Mouse (Mus musculus): Measurements from ENCODE around the gene Slc1a3. TPM values are rescaled to one million over a fixed set of nuclear protein-coding genes. Genes with fewer than 3 reads are reported as not detected.
"Not testable (repeated sequence)": the region's sequence is repeated elsewhere in the genome, so short reads cannot be mapped to it uniquely, and the experiment has no call there.

The Slc1a3 gene
- total RNA-seq, 2 experiments from 2014 or later = 440 to 480 TPM

DNA sequence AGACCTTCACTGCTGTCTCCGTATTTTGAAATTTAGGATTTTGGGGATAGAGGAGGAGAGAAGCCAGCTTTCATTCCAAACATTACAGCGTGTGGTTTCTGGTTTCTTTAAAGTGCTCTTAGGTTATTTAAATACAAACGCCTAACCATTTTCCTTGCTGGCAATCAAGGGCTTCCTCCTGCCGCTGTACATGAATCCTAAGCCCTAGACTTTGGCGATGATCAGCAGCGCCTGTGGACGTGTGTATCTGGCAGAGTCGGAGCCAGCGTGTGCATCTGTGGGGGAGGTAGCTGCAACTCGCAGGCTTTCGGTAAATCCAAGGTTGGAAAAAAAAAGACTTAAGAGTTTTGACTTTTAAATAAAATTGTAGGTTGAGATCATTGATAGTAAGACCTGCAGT lies 986 bp downstream of the Slc1a3 start:
- no peak for DNase-seq (ENCODE audit: low spot score in 2 of 2)

DNA sequence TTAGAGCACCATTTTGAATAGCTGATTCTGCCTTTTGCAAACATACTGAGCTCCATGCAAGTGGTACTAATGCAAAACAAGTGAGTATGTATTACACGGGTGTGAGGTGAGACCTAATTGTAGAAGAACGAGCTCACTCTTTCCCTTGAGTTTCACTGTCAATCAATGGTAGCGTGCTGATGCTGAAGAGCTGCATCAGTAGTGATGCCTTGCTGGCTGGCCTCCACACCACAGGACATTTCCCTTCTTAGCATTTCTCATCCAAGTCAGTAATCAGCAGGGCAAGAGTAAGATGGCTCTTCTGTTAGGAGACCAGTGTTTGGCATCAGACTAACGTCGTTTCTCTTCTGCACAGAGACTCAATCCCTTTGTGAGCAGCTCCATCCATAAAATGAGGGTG lies 4.0 kb downstream of the Slc1a3 start:
- no peak for DNase-seq (ENCODE audit: low spot score in 2 of 2)

- DNase-seq (ENCODE audit: low spot score in 2 of 2) = peak in 1 of 2 experiments; percentile 85
Measured at GRCm38 (mm10) chr15:8706178-8706577, 4.4 kb downstream of the Slc1a3 start.

- DNase-seq (ENCODE audit: low spot score in 2 of 2) = not testable (repeated sequence)
Measured at GRCm38 (mm10) chr15:8705560-8705959, 5.0 kb downstream of the Slc1a3 start.

DNA sequence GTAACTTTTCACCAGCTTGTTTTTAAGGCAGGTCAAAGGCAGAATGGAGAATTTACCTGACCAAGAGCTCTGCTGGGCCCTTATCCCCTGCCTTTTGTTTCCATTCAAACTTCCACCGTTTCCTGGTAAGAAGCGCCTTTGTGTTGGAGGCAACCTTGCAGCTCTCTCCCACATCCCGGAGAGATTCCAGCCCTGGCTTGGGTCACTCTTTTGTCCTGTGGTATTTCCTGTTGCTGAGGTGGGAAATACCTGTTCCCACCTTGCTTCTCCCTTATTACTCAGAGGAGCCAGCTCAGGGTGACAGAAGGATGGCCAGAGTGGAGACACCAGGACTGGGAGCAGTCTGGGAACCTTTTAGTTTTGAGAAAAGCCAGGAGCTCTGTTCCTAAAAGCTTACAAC lies 12.6 kb downstream of the Slc1a3 start:
- DNase-seq (ENCODE audit: low spot score in 2 of 2) = no peak

DNA sequence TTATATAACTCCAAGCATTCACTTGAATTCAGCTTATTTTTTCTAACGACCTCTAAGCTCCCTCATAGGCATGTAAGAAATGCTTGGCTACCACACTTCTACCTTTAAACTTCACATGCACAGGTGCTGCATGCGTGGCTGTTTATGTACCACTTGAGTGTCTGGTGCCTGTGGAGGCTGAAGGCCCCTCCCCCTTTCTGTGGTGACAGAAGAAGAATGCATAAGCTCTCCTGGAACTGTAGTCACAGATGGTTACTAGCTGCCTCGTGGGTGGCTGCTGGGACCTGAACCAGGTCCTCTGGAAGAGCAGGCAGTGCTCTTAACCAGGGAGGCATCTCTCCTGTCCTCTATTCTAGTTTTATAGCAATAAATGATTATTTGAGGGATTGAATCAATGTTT lies 13.1 kb downstream of the Slc1a3 start:
- no peak for DNase-seq (ENCODE audit: low spot score in 2 of 2)

DNA sequence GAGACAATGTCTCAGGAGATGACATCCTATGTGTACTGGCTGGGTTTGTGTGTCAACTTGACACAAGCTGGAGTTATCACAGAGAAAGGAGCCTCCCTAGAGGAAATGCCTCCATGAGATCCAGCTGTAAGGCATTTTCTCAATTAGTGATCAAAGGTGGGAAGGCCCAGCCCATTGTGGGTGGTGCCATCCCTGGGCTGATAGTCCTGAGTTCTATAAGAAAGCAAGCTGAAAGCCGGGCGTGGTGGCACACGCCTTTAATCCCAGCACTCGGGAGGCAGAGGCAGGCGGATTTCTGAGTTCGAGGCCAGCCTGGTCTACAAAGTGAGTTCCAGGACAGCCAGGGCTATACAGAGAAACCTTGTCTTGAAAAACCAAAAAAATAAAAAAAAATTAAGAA lies 20.4 kb downstream of the Slc1a3 start:
- DNase-seq (ENCODE audit: low spot score in 2 of 2) = not testable (repeated sequence)

DNA sequence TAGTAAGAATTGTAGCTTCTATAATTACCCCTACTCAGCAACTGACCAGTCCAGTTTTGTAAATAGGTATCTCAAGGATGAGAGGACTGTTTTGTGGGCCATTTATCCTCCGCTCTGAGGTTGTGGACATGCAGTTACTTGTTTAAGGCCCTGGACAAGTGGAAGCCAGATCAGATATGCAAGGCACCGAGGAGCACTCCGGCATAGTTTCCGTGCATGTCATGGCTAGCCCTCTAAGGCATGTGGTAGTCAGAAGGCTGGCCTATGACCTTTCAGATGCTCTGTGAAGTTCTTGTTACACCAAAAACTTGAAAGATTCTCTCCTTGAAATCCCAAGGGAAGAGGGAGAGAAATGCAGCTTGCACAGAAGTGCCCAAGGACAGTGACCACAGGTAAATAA lies 23.7 kb downstream of the Slc1a3 start:
- no peak for DNase-seq (ENCODE audit: low spot score in 2 of 2)

GRCm38 (mm10) chr15:8685506-8685905 lies 25.1 kb downstream of the Slc1a3 start:
- no peak for DNase-seq (ENCODE audit: low spot score in 2 of 2)

DNA sequence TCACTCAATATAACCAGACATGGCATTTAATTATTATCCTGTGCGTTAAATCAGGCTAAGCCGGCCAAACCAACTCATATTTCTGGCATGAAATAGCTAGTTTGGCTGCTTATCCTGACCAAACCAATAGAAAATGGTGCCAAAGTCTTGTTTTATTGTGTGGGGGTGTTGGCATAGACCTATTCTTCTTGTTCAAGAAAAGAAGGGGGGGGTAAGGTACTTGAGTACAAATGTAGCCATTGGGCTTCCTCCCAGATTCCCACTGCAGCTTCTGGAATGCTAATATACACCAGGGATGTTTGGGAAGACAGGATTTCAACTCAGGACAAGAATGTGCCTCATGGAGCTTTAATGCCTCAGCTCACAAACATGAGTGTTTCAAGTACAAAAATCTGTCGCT lies 26.3 kb downstream of the Slc1a3 start:
- no peak for DNase-seq (ENCODE audit: low spot score in 2 of 2)

GRCm38 (mm10) chr15:8682871-8683270 lies 27.7 kb downstream of the Slc1a3 start:
- DNase-seq (ENCODE audit: low spot score in 2 of 2) = no peak

GRCm38 (mm10) chr15:8682421-8682820 lies 28.1 kb downstream of the Slc1a3 start:
- DNase-seq (ENCODE audit: low spot score in 2 of 2) = no peak

DNA sequence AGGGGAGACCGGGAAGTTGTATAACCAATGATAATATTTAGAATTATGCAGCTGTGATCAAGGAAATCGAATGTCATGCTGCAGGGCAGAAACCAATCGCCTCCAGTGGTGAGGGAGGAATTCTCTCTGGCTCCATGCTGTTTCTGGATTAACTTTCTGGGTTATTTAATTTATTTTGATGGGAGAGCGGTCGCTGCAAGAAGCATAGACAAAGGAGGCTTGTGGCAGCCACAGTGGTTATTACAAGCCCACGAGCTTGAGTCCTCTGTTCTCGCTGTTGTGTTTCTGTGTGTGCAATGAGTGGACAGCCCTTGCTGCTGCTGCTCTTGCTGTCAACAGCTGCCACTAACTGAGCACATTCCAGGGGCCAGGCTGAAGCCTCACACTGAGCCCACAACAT lies 28.6 kb downstream of the Slc1a3 start:
- no peak for DNase-seq (ENCODE audit: low spot score in 2 of 2)

GRCm38 (mm10) chr15:8681009-8681408 lies 29.6 kb downstream of the Slc1a3 start:
- no peak for DNase-seq (ENCODE audit: low spot score in 2 of 2)

- no peak for DNase-seq (ENCODE audit: low spot score in 2 of 2)
Measured at GRCm38 (mm10) chr15:8676959-8677358, 33.6 kb downstream of the Slc1a3 start.

GRCm38 (mm10) chr15:8676211-8676691 lies 34.3 kb downstream of the Slc1a3 start:
- no peak for DNase-seq (ENCODE audit: low spot score in 2 of 2)

GRCm38 (mm10) chr15:8675616-8676015 lies 34.9 kb downstream of the Slc1a3 start:
- DNase-seq (ENCODE audit: low spot score in 2 of 2) = no peak

DNA sequence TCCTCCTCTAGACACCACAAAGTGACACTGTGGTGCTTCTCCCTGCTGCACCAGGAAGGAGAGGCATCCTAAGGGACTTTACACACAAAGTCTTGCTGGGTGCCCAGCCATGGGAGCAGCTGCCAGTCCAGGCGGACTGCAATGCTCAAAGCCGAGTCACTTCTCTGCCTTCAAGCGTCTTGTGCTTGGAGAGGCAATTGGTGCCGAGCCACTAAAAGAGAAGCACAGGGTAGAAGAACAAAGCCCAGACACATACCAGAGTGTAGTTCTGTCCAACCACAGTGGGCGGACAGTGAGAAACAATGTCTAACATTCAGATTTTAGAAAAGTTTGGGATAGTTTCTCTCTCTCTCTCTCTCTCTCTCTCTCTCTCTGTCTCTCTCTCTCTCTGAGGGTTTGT lies 38.0 kb downstream of the Slc1a3 start:
- no peak for DNase-seq (ENCODE audit: low spot score in 2 of 2)

GRCm38 (mm10) chr15:8667849-8668522 lies 42.6 kb downstream of the Slc1a3 start:
- DNase-seq (ENCODE audit: low spot score in 2 of 2) = no peak

DNA sequence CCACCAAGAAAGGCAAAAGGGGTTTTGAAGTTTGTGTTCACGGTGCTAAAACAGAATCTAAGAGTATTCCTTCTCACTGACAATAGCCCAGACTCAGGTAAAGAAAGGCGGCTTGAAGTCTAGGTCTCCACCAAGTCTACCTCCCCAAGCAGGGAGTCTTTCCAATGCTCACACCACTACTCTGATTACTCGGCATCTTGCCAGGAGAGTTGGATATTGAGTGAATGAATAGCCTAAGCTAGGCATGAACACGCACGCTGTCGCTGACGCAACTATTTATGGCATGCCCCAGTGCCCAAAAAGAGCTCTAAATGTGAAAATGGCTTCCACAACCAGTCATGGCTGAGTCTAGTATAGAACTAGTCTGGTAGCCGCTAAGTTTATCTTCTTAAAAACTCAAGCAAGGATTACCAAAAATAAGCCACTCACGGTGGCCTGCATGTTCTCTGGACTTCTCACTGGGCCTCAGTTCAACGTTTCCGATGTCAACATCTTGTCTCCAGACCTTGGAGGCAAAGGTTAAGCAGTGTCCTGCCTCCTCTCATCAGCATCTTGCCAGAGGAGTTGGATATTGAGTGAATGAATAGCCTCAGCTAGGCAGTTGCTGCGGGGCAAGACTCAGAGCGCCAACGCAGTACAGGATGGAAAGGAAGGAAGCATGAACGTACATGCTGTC lies 44.8 kb downstream of the Slc1a3 start:
- no peak for DNase-seq (ENCODE audit: low spot score in 2 of 2)

GRCm38 (mm10) chr15:8663348-8664099 lies 47.0 kb downstream of the Slc1a3 start:
- DNase-seq (ENCODE audit: low spot score in 2 of 2) = peak; percentile 57 to 85

GRCm38 (mm10) chr15:8661856-8662255 lies 48.7 kb downstream of the Slc1a3 start:
- no peak for DNase-seq (ENCODE audit: low spot score in 2 of 2)
